Mouse (Mus musculus) CD4-positive, CD25-positive, alpha-beta regulatory T cell, adult 4 months (primary cell): Measurements from ENCODE around the gene Zfp994. TPM values are rescaled to one million over a fixed set of nuclear protein-coding genes. Genes with fewer than 3 reads are reported as not detected.
"Not testable (repeated sequence)": the region's sequence is repeated elsewhere in the genome, so short reads cannot be mapped to it uniquely, and the experiment has no call there.

Experiments used
- ATAC-seq: one replicate; pipeline ENCODE4 v1.8.0; 2017
- polyA plus RNA-seq, 2 experiments: library from polyadenylated mRNA; unstranded; fragments of 100-300 nt; shearing (Covaris generic); gene quantifications; one replicate each; pipeline ENCODE4 v1.2.1; 2017

The Zfp994 gene
- 1 to 10 TPM; 5.2 to 5.7 TPM for polyA plus RNA-seq

GRCm38 (mm10) chr17:22225422-22226012 is at the start of gene Zfp994:
Gene Zfp994 (minus strand): TSS chr17:22225616.
- ATAC-seq: peak; percentile 99

GRCm38 (mm10) chr17:22230701-22231100 is 5.3 kb upstream of the Zfp994 start:
- not testable (repeated sequence) for ATAC-seq

- peak; percentile 24 for ATAC-seq
Measured at GRCm38 (mm10) chr17:22225015-22225414, 401 bp downstream of the Zfp994 start.

- ATAC-seq: peak; percentile 84
Measured at GRCm38 (mm10) chr17:22165722-22166294, 59.6 kb downstream of the Zfp994 start, which contains the start of gene Zfp947. Gene Zfp947 (minus strand): TSS chr17:22166190.

GRCm38 (mm10) chr17:22165304-22165703 is 60.1 kb downstream of the Zfp994 start:
- peak; percentile 21 for ATAC-seq

GRCm38 (mm10) chr17:22153951-22154350 is 71.5 kb downstream of the Zfp994 start:
- ATAC-seq: not testable (repeated sequence)

Other genes starting within 250 kb of the Zfp994 start
- gene Zfp947, start 59.4 kb downstream of the Zfp994 start, polyA plus RNA-seq: 1 to 10 TPM; 2.2 to 2.6 TPM
- 10 to 100 TPM; 14.3 to 21.1 TPM for gene CT030661.1, start 89.2 kb upstream of the Zfp994 start, polyA plus RNA-seq
- 10 to 100 TPM; 10.9 to 12.9 TPM for gene Zfp944, start 135.8 kb upstream of the Zfp994 start, polyA plus RNA-seq
- 10 to 100 TPM; 15.6 to 16.3 TPM for gene Zfp758, start 135.8 kb upstream of the Zfp994 start, polyA plus RNA-seq
- gene Zfp946, start 198.6 kb upstream of the Zfp994 start, polyA plus RNA-seq: 1 to 10 TPM; 5.1 TPM